Mouse (Mus musculus) CH12.LX (cell line): ENCODE measurements at regions not wholly inside any gene's neighbourhood (a gene's known extent, or its start where the extent isn't known, plus 50 kb on each side); places are given as distances from the start of the nearest gene placed in this dataset.

Experiments
- CHD1 ChIP-seq: IDR thresholded peaks from 2 replicates; pipeline ENCODE4 v1.6.1; 2012; ENCODE audit warnings: low read depth, low read length, improper control_type of control experiment, inconsistent platforms
- CTCF ChIP-seq, 2 experiments: IDR thresholded peaks in 1 of 2; conservative IDR thresholded peaks in 1 of 2; 2 replicates each; pipeline ENCODE4 v1.5.1; 2011 to 2012; ENCODE audit warnings: low read depth in 2 of 2, low read length in 2 of 2, improper control_type of control experiment in 1 of 2, inconsistent platforms in 1 of 2, mild to moderate bottlenecking in 1 of 2, moderate library complexity in 1 of 2
- E2F4 ChIP-seq: IDR thresholded peaks from 2 replicates; pipeline ENCODE4 v1.6.1; 2011; ENCODE audit warnings: low read depth, low read length, improper control_type of control experiment; ENCODE audit not compliant: insufficient replicate concordance
- EP300 ChIP-seq: IDR thresholded peaks from 2 replicates; pipeline ENCODE4 v1.6.1; 2011; ENCODE audit warnings: low read length, improper control_type of control experiment
- SIN3A ChIP-seq: IDR thresholded peaks from 2 replicates; pipeline ENCODE4 v1.6.1; 2012; ENCODE audit warnings: low read length, improper control_type of control experiment, inconsistent platforms
- SMC3 ChIP-seq: IDR thresholded peaks from 2 replicates; pipeline ENCODE4 v1.6.1; 2011; ENCODE audit warnings: low read depth, low read length, improper control_type of control experiment
- ZC3H11A ChIP-seq: IDR thresholded peaks from 2 replicates; pipeline ENCODE4 v1.6.1; 2012; ENCODE audit warnings: low read depth, mild to moderate bottlenecking, inconsistent platforms, low read length, improper control_type of control experiment

GRCm38 (mm10) chr11:7912036-7912435 lies 698.3 kb upstream of the Igfbp3 start:
- TF ChIP-seq ZC3H11A: no peak
- no peak for TF ChIP-seq SMC3
- no peak for TF ChIP-seq EP300
- no peak for TF ChIP-seq SIN3A
- TF ChIP-seq E2F4: no peak
- no peak for TF ChIP-seq CTCF (conservative IDR thresholded peaks at IDR 0.05 in 1 of 2, IDR thresholded peaks at IDR 0.05 in 1 of 2; ENCODE audit: low read depth in 2 of 2, low read length in 2 of 2)
- no peak for TF ChIP-seq CHD1
